Mouse (Mus musculus) cortical plate, adult 2 months (tissue): Measurements from ENCODE around the gene Pde6h. TPM values are rescaled to one million over a fixed set of nuclear protein-coding genes. Genes with fewer than 3 reads are reported as not detected.

Experiments
- H3K27ac ChIP-seq: fragments of 200-500 bp; 2 replicates; pipeline ENCODE4 v1.5.1; 2012; ENCODE audit warnings: low read length, control low read depth, inconsistent platforms; ENCODE audit not compliant: insufficient read depth
- H3K4me1 ChIP-seq: fragments of 200-500 bp; 2 replicates; pipeline ENCODE4 v1.6.1; 2011; ENCODE audit warnings: low read length; ENCODE audit not compliant: control insufficient read depth, insufficient read depth
- H3K4me3 ChIP-seq: fragments of 200-500 bp; 2 replicates; pipeline ENCODE4 v1.5.1; 2011; ENCODE audit warnings: mild to moderate bottlenecking, low read length, control low read depth; ENCODE audit not compliant: insufficient read depth
- CTCF ChIP-seq: fragments of 200-500 bp; IDR thresholded peaks from 2 replicates; pipeline ENCODE4 v1.5.1; 2011; ENCODE audit warnings: mild to moderate bottlenecking, control low read depth, low read length; ENCODE audit not compliant: insufficient read depth; ENCODE audit errors: extremely low read depth
- POLR2A ChIP-seq: fragments of 200-500 bp; IDR thresholded peaks from 2 replicates; pipeline ENCODE4 v1.6.1; 2011; ENCODE audit warnings: mild to moderate bottlenecking, low read length, control low read depth; ENCODE audit not compliant: insufficient read depth; ENCODE audit errors: extremely low read depth
- polyA plus RNA-seq: library from polyadenylated mRNA; depleted of rRNA; stranded (reverse); fragments of >200 nt; gene quantifications from 2 replicates; pipeline ENCODE4 v1.2.3, GENCODE M21; 2012

Gene Pde6h
- polyA plus RNA-seq, 1 experiment = 0.46 TPM

- no peak overlapping the region for H3K27ac ChIP-seq
- peaks cover 1% of the 10 kb centered on the region; the same call in 1 of the 2 replicates for H3K4me1 ChIP-seq
- no peak for TF ChIP-seq CTCF
- no peak for TF ChIP-seq POLR2A
- no peak overlapping the region for H3K4me3 ChIP-seq
Measured at GRCm38 (mm10) chr6:136925049-136925448, 1.4 kb downstream of the Pde6h start.

- Histone ChIP-seq H3K4me1 (no peaks in the 10 kb centered on the region), H3K4me3 (no peak overlapping the region), H3K27ac (no peak overlapping the region)
- TF ChIP-seq CTCF (no peak), POLR2A (no peak)
Measured at GRCm38 (mm10) chr6:136927626-136928025, 4.0 kb downstream of the Pde6h start.

GRCm38 (mm10) chr6:136930677-136931076 is 7.0 kb downstream of the Pde6h start:
- no peak overlapping the region for H3K4me3 ChIP-seq
- H3K4me1 ChIP-seq = no peaks in the 10 kb centered on the region; the same call in 1 of the 2 replicates
- TF ChIP-seq CTCF = no peak
- no peak for TF ChIP-seq POLR2A
- peak overlapping the region; percentile 15; the same call in 1 of the 2 replicates for H3K27ac ChIP-seq

- no peaks in the 10 kb centered on the region; the same call in 1 of the 2 replicates for H3K4me1 ChIP-seq
- no peak for TF ChIP-seq POLR2A
- TF ChIP-seq CTCF = no peak
- H3K27ac ChIP-seq = peak overlapping the region; percentile 15; the same call in 1 of the 2 replicates
- H3K4me3 ChIP-seq = no peak overlapping the region
Measured at GRCm38 (mm10) chr6:136931246-136931645, 7.6 kb downstream of the Pde6h start.

- Histone ChIP-seq H3K4me1 (no peaks in the 10 kb centered on the region; the same call in 1 of the 2 replicates), H3K4me3 (no peak overlapping the region)
- no peak for TF ChIP-seq POLR2A
- TF ChIP-seq CTCF = no peak
Measured at GRCm38 (mm10) chr6:136934068-136934467, 10.4 kb downstream of the Pde6h start.

GRCm38 (mm10) chr6:136935233-136935632 is 11.6 kb downstream of the Pde6h start:
- Histone ChIP-seq H3K4me3 (no peak overlapping the region), H3K27ac (no peak overlapping the region), H3K4me1 (peaks cover 1% of the 10 kb centered on the region; the same call in 1 of the 2 replicates)
- TF ChIP-seq CTCF (no peak), POLR2A (no peak)

More at GRCm38 (mm10) chr6:136934068-136934467, 10.4 kb downstream of the Pde6h start:
- H3K27ac ChIP-seq = no peak overlapping the region

GRCm38 (mm10) chr6:136936361-136936760 is 12.7 kb downstream of the Pde6h start:
- Histone ChIP-seq H3K4me3 (no peak overlapping the region), H3K27ac (no peak overlapping the region), H3K4me1 (peaks cover 1% of the 10 kb centered on the region; the same call in 1 of the 2 replicates)
- TF ChIP-seq POLR2A (no peak), CTCF (no peak)

- no peak for TF ChIP-seq POLR2A
- no peak for TF ChIP-seq CTCF
- H3K27ac ChIP-seq = no peak overlapping the region
- no peak overlapping the region for H3K4me3 ChIP-seq
- H3K4me1 ChIP-seq = peaks cover 3% of the 10 kb centered on the region
Measured at GRCm38 (mm10) chr6:136937117-136937516, 13.5 kb downstream of the Pde6h start.

GRCm38 (mm10) chr6:136938331-136939126 is 14.9 kb downstream of the Pde6h start:
- H3K4me1 ChIP-seq = peaks cover 3% of the 10 kb centered on the region
- TF ChIP-seq POLR2A = no peak
- TF ChIP-seq CTCF = no peak
- 0 out of 2 replicates have a peak overlapping the region, but pooled peaks have one; percentile 17 for H3K27ac ChIP-seq
- no peak overlapping the region for H3K4me3 ChIP-seq

- no peak for TF ChIP-seq POLR2A
- TF ChIP-seq CTCF = no peak
- H3K27ac ChIP-seq = peak overlapping the region; percentile 90; the same call in 1 of the 2 replicates
- H3K4me3 ChIP-seq = no peak overlapping the region
- peaks cover 3% of the 10 kb centered on the region for H3K4me1 ChIP-seq
Measured at GRCm38 (mm10) chr6:136939326-136940187, 15.9 kb downstream of the Pde6h start.
